Mouse (Mus musculus) heart, postnatal 0 days (tissue): Measurements from ENCODE around the gene Elfn2. TPM values are rescaled to one million over a fixed set of nuclear protein-coding genes. Genes with fewer than 3 reads are reported as not detected.

ENCODE experiments used
- ATAC-seq: fragments of 200-750 bp; cut with Nextera tagmentation; 2 replicates; pipeline ENCODE4 v1.8.0; 2017; ENCODE audit warnings: low read depth, moderate number of reproducible peaks, moderate library complexity; ENCODE audit not compliant: insufficient read depth
- DNase-seq: peaks from one replicate; pipeline ENCODE4 v3.0.0-alpha.2; 2016; ENCODE audit warnings: low spot score
- H3K27ac ChIP-seq: fragments of 300-500 bp; sonication (generic); 2 replicates; pipeline ENCODE4 v1.5.1; 2014; ENCODE audit warnings: low read depth, mild to moderate bottlenecking
- H3K27me3 ChIP-seq: fragments of 300-500 bp; sonication (generic); 2 replicates; pipeline ENCODE4 v1.6.1; 2014; ENCODE audit warnings: low read length, mixed read lengths; ENCODE audit not compliant: control insufficient read depth, insufficient read depth
- H3K36me3 ChIP-seq: fragments of 300-500 bp; sonication (generic); replicated peaks from 2 replicates; pipeline ENCODE4 v1.6.1; 2014; ENCODE audit warnings: low read length, mixed read lengths; ENCODE audit not compliant: control insufficient read depth, insufficient read depth
- H3K4me1 ChIP-seq: fragments of 300-500 bp; sonication (generic); 2 replicates; pipeline ENCODE4 v1.6.1; 2014; ENCODE audit warnings: antibody characterized with exemption; ENCODE audit not compliant: control insufficient read depth, insufficient read depth
- H3K4me2 ChIP-seq: fragments of 300-500 bp; sonication (generic); 2 replicates; pipeline ENCODE4 v1.6.1; 2014; ENCODE audit warnings: low read depth, mild to moderate bottlenecking, low read length, moderate library complexity
- H3K4me3 ChIP-seq: fragments of 300-500 bp; sonication (generic); 2 replicates; pipeline ENCODE4 v1.5.1; 2014; ENCODE audit warnings: low read depth, low read length
- H3K9ac ChIP-seq: fragments of 300-500 bp; sonication (generic); replicated peaks from 2 replicates; pipeline ENCODE4 v1.6.1; 2014; ENCODE audit warnings: low read depth, low read length, mixed read lengths
- H3K9me3 ChIP-seq: fragments of 300-500 bp; sonication (generic); replicated peaks from 2 replicates; pipeline ENCODE4 v1.6.1; 2016; ENCODE audit warnings: low read length; ENCODE audit not compliant: control insufficient read depth
- CTCF ChIP-seq: IDR thresholded peaks from 2 replicates; pipeline ENCODE4 v1.5.1; 2016; ENCODE audit warnings: antibody characterized with exemption, control low read depth, low read depth
- EP300 ChIP-seq: IDR thresholded peaks from 2 replicates; pipeline ENCODE4 v1.6.1; 2016; ENCODE audit warnings: antibody characterized with exemption, low read depth
- WGBS: fragments of 180-500 bp; shearing (Covaris S2); extraction: QIAGEN DNeasy Blood & Tissue Kit; methylation state at CpG from one replicate; pipeline ENCODE4 v1.1.7; 2014; 5-methylcytosine and 5-hydroxymethylcytosine counted together
- polyA plus RNA-seq: library from polyadenylated mRNA; unstranded; fragments of >200 nt; fragmentation: Nextera tagmentation; extraction: Ambion mirVana; gene quantifications from 2 replicates; pipeline ENCODE4 v1.2.1, GENCODE M21; 2015
- total RNA-seq: library from RNA; depleted of rRNA; stranded (reverse); fragments of >200 nt; gene quantifications from 2 replicates; pipeline ENCODE4 v1.2.3, GENCODE M21; 2014; ENCODE audit warnings: low replicate concordance

Gene Elfn2
- total and polyA plus RNA-seq, 2 experiments from 2014 or later, result 0.11 to 0.19 TPM

DNA sequence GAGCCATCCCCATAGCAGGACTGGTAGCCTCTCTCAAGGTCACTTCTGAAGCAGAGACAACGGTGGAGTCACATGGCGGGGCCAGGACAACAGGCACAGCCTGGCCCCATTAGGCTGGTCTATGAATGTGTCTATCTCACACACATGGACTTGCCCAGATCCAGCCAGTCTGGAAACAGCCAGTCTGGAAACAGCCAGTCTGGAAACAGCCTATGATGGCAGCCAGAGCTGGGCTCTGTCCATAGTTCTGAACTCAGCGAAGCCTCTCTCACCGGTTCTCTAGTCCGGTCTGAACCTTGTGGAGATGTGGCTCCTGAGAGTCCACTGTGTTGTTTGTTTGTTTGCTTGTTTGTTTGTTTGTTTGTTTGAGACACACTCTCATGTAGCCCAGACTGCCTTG is 31.3 kb upstream of the Elfn2 start:
- no peaks in the 10 kb centered on the region for H3K4me1 ChIP-seq
- WGBS, result 38% methylated on average over 5 of the region's 5 CpGs
- TF ChIP-seq EP300, result no peak
- TF ChIP-seq CTCF, result no peak
- no peak overlapping the region for H3K4me2 ChIP-seq
- no peak overlapping the region for H3K9ac ChIP-seq
- ATAC-seq, result 0 out of 2 replicates have a peak, but pooled peaks have one; percentile 20
- H3K36me3 ChIP-seq, result no peaks in the 10 kb centered on the region
- H3K9me3 ChIP-seq, result no peaks in the 10 kb centered on the region
- DNase-seq, result no peak
- H3K4me3 ChIP-seq, result no peak overlapping the region
- H3K27me3 ChIP-seq, result 0 out of 2 replicates have a peak, but pooled peaks cover 4% of the 10 kb centered on the region
- H3K27ac ChIP-seq, result no peak overlapping the region

DNA sequence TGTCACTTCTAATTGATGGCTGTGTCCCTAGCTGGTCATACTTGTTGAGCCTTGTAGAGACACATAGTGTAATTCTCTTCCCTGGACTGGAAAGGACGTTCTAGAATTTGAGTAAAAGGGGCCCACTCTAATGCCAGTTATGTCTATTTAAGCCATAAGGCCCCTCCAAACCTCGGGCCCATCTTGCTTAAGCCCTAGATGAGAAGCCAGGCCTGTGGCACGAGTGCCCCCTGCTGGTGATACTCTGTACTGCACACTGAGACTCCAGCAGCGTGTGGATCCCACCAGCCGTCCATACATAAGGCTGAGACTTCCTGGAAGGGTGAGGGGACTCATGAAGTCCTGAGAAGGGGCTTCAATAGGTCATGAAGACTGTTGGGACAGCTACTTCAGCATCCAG is 25.6 kb upstream of the Elfn2 start:
- H3K4me2 ChIP-seq, result no peak overlapping the region

DNA sequence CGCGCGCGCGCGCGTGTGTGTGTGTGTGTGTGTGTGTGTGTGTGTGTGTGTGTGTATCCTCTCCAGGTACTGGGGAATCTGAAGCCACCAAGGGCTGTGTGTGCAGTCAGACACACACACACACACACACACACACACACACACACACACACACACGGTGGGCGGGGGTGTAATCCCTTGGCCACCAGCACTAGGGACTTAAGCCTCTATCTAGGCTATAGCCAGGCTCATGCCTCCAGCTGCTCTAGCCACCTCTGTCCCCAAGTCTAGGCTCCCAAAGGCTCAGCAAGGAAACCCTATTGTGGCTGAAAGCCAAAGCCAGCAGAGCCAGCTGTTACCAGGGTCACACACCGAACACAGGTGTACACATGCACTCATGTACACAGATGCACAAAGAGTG is 24.3 kb upstream of the Elfn2 start:
- DNase-seq (no peak), ATAC-seq (no peak)
- Histone ChIP-seq H3K27me3 (0 out of 2 replicates have a peak, but pooled peaks cover 4% of the 10 kb centered on the region), H3K4me1 (no peaks in the 10 kb centered on the region), H3K27ac (no peak overlapping the region), H3K36me3 (no peaks in the 10 kb centered on the region), H3K4me3 (no peak overlapping the region), H3K4me2 (no peak overlapping the region), H3K9ac (no peak overlapping the region), H3K9me3 (no peaks in the 10 kb centered on the region)
- no peak for TF ChIP-seq EP300
- WGBS, result 67% methylated on average over 4 of the region's 10 CpGs

More for the DNA sequence above, 25.6 kb upstream of the Elfn2 start:
- Histone ChIP-seq H3K27ac (no peak overlapping the region), H3K4me1 (no peaks in the 10 kb centered on the region), H3K9me3 (no peaks in the 10 kb centered on the region), H3K4me3 (no peak overlapping the region), H3K9ac (no peak overlapping the region), H3K27me3 (0 out of 2 replicates have a peak, but pooled peaks cover 4% of the 10 kb centered on the region), H3K36me3 (no peaks in the 10 kb centered on the region)
- WGBS, result 6% methylated on average over 5 of the region's 5 CpGs
- TF ChIP-seq CTCF, result peak; percentile 97
- TF ChIP-seq EP300, result no peak
- ATAC-seq (peak; percentile 8; the same call in 1 of the 2 replicates), DNase-seq (peak; percentile 39)

DNA sequence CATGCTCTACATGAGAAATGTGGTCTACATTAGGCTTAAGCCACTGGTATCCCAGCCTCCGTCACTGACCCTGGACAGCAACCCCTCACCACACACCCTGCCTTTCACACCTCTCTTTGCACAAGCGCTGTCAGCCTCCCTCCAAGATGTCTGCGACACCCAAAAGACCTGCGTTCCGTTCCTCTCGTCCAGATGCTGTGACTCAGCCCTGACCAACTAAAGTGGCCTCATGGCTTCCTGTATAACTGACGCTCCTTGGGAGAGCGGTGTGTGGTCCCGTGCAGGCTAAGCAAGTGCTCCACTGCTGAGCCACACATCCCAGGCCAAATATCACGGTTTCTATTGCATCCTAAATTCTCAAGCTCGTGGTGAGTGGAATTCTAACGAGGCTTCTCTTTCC is 22.1 kb upstream of the Elfn2 start:
- 39% methylated on average over 12 of the region's 12 CpGs for WGBS
- H3K27ac ChIP-seq, result no peak overlapping the region
- H3K9me3 ChIP-seq, result no peaks in the 10 kb centered on the region
- H3K4me3 ChIP-seq, result no peak overlapping the region
- ATAC-seq (no peak), DNase-seq (no peak)
- no peaks in the 10 kb centered on the region for H3K4me1 ChIP-seq
- no peak overlapping the region for H3K4me2 ChIP-seq
- H3K36me3 ChIP-seq, result no peaks in the 10 kb centered on the region
- TF ChIP-seq EP300 (no peak), CTCF (no peak)
- peaks cover 8% of the 10 kb centered on the region; the same call in 1 of the 2 replicates for H3K27me3 ChIP-seq
- no peak overlapping the region for H3K9ac ChIP-seq

DNA sequence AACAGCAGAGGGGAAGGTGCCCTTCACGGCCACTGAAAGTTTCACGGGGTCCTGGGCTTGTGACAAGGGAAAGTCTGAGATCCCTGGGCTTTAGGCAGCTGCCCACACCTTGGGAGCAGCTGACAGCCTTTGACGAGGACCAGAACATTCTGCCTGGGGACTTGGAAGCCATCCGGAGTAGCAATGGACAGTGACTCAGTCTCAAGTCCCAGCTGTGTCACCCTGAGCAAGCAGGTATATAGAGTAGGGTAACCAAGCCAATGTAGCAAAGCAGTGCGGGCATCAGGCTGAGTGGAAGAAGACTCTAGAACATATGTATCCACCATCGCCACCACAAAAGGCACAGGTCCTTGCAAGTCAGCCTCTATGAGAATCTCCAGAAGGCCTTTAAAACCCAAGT is 18.6 kb upstream of the Elfn2 start:
- TF ChIP-seq EP300 (no peak), CTCF (no peak)
- peaks cover 15% of the 10 kb centered on the region; the same call in 1 of the 2 replicates for H3K27me3 ChIP-seq
- WGBS, result 27% methylated on average over 6 of the region's 6 CpGs
- H3K36me3 ChIP-seq, result no peaks in the 10 kb centered on the region
- no peak overlapping the region for H3K4me3 ChIP-seq
- no peak for ATAC-seq
- H3K4me2 ChIP-seq, result no peak overlapping the region
- no peak overlapping the region for H3K27ac ChIP-seq
- no peaks in the 10 kb centered on the region for H3K4me1 ChIP-seq
- H3K9ac ChIP-seq, result no peak overlapping the region
- H3K9me3 ChIP-seq, result no peaks in the 10 kb centered on the region
- DNase-seq, result no peak

DNA sequence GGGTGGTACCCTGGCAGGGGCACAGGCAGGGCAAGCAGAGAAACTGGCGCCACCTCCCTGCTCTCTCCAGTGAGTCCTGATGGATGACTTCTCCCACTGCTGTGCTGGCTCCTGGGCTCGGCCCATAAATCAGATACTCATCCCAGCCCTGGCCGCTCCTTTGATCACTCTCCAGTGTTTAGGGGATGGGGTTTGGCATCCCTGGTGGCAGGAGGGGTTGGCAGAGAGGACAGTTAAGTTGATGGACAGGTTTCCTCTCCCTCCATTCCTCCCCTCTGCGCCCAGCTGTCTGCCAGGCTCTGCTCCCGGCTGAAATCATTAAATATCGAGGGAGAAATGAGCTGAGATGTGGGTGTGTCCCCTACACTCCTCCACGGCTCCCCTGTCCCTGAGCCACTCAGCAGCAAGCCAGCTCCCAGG is 18.1 kb upstream of the Elfn2 start:
- TF ChIP-seq EP300 (no peak), CTCF (no peak)
- no peak for ATAC-seq

More for the DNA sequence above, 18.1 kb upstream of the Elfn2 start:
- WGBS, result 40% methylated on average over 7 of the region's 7 CpGs
- Histone ChIP-seq H3K9me3 (no peaks in the 10 kb centered on the region), H3K4me3 (no peak overlapping the region), H3K4me1 (no peaks in the 10 kb centered on the region), H3K36me3 (no peaks in the 10 kb centered on the region), H3K27me3 (peaks cover 14% of the 10 kb centered on the region; the same call in 1 of the 2 replicates), H3K4me2 (no peak overlapping the region), H3K27ac (no peak overlapping the region), H3K9ac (no peak overlapping the region)
- DNase-seq, result no peak
